Comparison of ENCODE assay signal across 12 mouse cellular contexts in genomic region chr13:92960031-92960430, GRCm38 (mm10).
A peak's percentile ranks its signal among the peaks of the same experiment; 100 is the strongest.
DNase-seq lines count a peak whose midpoint lies in the region; ATAC-seq lines count a peak whose summit lies in the region.
"Had no signal": no experiment of that assay in that cellular context is flagged by ENCODE, and none has a peak within 500 bp of the region (broad histone marks: within the 10 kb centered on the region; RNA-seq: fewer than 3 reads in every experiment).

No protein-coding gene starts in this region.

- no peak overlapping the region for H3K4me2 ChIP-seq in heart, embryonic 11.5 days
- H3K4me2 ChIP-seq in hindbrain, embryonic 16.5 days (ENCODE audit: low read length): no peak overlapping the region
- no peak overlapping the region for H3K4me2 ChIP-seq in neural tube, embryonic 15.5 days
- no peak overlapping the region for H3K4me2 ChIP-seq in kidney, embryonic 16.5 days (replicated peaks; ENCODE audit: low read depth, low read length)
- H3K4me2 ChIP-seq: embryonic facial prominence, embryonic 12.5 days; limb, embryonic 13.5 days had no signal

- H3K9me3 ChIP-seq in heart, embryonic 10.5 days: no peaks in the 10 kb centered on the region
- no peaks in the 10 kb centered on the region for H3K9me3 ChIP-seq in heart, embryonic 11.5 days (replicated peaks; ENCODE audit: control insufficient read depth, low read length)
- H3K9me3 ChIP-seq in hindbrain, embryonic 16.5 days (ENCODE audit: control insufficient read depth, low read length): no peaks in the 10 kb centered on the region
- H3K9me3 ChIP-seq in neural tube, embryonic 15.5 days (replicated peaks): no peaks in the 10 kb centered on the region
- H3K9me3 ChIP-seq in kidney, embryonic 16.5 days (ENCODE audit: low read length): no peaks in the 10 kb centered on the region
- H3K9me3 ChIP-seq: embryonic facial prominence, embryonic 12.5 days; limb, embryonic 13.5 days had no signal

- no peaks in the 10 kb centered on the region for H3K4me1 ChIP-seq in heart, embryonic 10.5 days
- peaks cover 5% of the 10 kb centered on the region; the same call in 1 of the 2 replicates for H3K4me1 ChIP-seq in heart, embryonic 11.5 days (ENCODE audit: control insufficient read depth, insufficient read depth, low read length)
- H3K4me1 ChIP-seq in hindbrain, embryonic 16.5 days (ENCODE audit: control insufficient read depth, insufficient read depth, low read depth, low read length): peaks cover 3% of the 10 kb centered on the region; the same call in 1 of the 2 replicates
- no peaks in the 10 kb centered on the region; the same call in 1 of the 2 replicates for H3K4me1 ChIP-seq in neural tube, embryonic 15.5 days
- no peaks in the 10 kb centered on the region for H3K4me1 ChIP-seq in kidney, embryonic 16.5 days (ENCODE audit: insufficient read depth, low read length)
- H3K4me1 ChIP-seq: embryonic facial prominence, embryonic 12.5 days; limb, embryonic 13.5 days had no signal

- H3K36me3 ChIP-seq in heart, embryonic 10.5 days: no peaks in the 10 kb centered on the region
- no peaks in the 10 kb centered on the region for H3K36me3 ChIP-seq in heart, embryonic 11.5 days (ENCODE audit: control insufficient read depth, insufficient read depth, low read length)
- no peaks in the 10 kb centered on the region for H3K36me3 ChIP-seq in hindbrain, embryonic 16.5 days (ENCODE audit: control insufficient read depth, insufficient read depth, low read length)
- no peaks in the 10 kb centered on the region for H3K36me3 ChIP-seq in neural tube, embryonic 15.5 days
- no peaks in the 10 kb centered on the region for H3K36me3 ChIP-seq in kidney, embryonic 16.5 days (ENCODE audit: insufficient read depth, low read length)
- H3K36me3 ChIP-seq: embryonic facial prominence, embryonic 12.5 days; limb, embryonic 13.5 days had no signal

- H3K27ac ChIP-seq in heart, embryonic 10.5 days: no peak overlapping the region
- no peak overlapping the region for H3K27ac ChIP-seq in heart, embryonic 11.5 days (ENCODE audit: low read depth, low read length)
- H3K27ac ChIP-seq in hindbrain, embryonic 16.5 days (ENCODE audit: low read depth, low read length): no peak overlapping the region
- H3K27ac ChIP-seq in neural tube, embryonic 15.5 days (replicated peaks): no peak overlapping the region
- H3K27ac ChIP-seq in kidney, embryonic 16.5 days (ENCODE audit: low read length): no peak overlapping the region
- H3K27ac ChIP-seq: embryonic facial prominence, embryonic 12.5 days; limb, embryonic 13.5 days had no signal

- no peak for ATAC-seq in heart, embryonic 11.5 days (replicated peaks; ENCODE audit: insufficient number of reproducible peaks, low FRiP score, low TSS enrichment)
- ATAC-seq in hindbrain, embryonic 16.5 days: peak; percentile 86
- peak; percentile 74 for ATAC-seq in neural tube, embryonic 15.5 days (ENCODE audit: low FRiP score)
- no peak for ATAC-seq in kidney, embryonic 16.5 days (ENCODE audit: low FRiP score, low TSS enrichment)

- WGBS in heart, embryonic 10.5 days: 32% methylated on average over 4 of the region's 4 CpGs
- WGBS in heart, embryonic 11.5 days (ENCODE audit: insufficient replicate concordance): 32% methylated on average over 4 of the region's 4 CpGs
- 48% methylated on average over 4 of the region's 4 CpGs for WGBS in hindbrain, embryonic 16.5 days
- 57% methylated on average over 4 of the region's 4 CpGs for whole genome bisulfite sequencing in neural tube, embryonic 15.5 days
- 68% methylated on average over 4 of the region's 4 CpGs for WGBS in kidney, embryonic 16.5 days

- H3K27me3 ChIP-seq in heart, embryonic 10.5 days (ENCODE audit: insufficient read depth, poor library complexity, severe bottlenecking): no peaks in the 10 kb centered on the region
- no peaks in the 10 kb centered on the region for H3K27me3 ChIP-seq in heart, embryonic 11.5 days (ENCODE audit: control insufficient read depth, insufficient read depth, low read length)
- no peaks in the 10 kb centered on the region for H3K27me3 ChIP-seq in hindbrain, embryonic 16.5 days (replicated peaks; ENCODE audit: control insufficient read depth, insufficient read depth, low read length)
- H3K27me3 ChIP-seq in neural tube, embryonic 15.5 days (replicated peaks): no peaks in the 10 kb centered on the region
- no peaks in the 10 kb centered on the region for H3K27me3 ChIP-seq in kidney, embryonic 16.5 days (ENCODE audit: insufficient read depth, low read length)
- H3K27me3 ChIP-seq: CH12.LX; embryonic facial prominence, embryonic 12.5 days; limb, embryonic 13.5 days had no signal

- peak; percentile 82 for DNase-seq in heart, embryonic 10.5 days (ENCODE audit: low spot score)
- peak; percentile 14 for DNase-seq in embryo, embryonic 10.5 days (ENCODE audit: low spot score)
- no peak for DNase-seq in urinary bladder, postnatal 25 days (ENCODE audit: low spot score)
- DNase-seq in natural killer cell, adult 2 months (ENCODE audit: low spot score in 2 of 2): no peak
- DNase-seq: adrenal gland, postnatal 36 days had no signal

- no peak overlapping the region for H3K4me3 ChIP-seq in heart, embryonic 10.5 days
- no peak overlapping the region for H3K4me3 ChIP-seq in heart, embryonic 11.5 days (ENCODE audit: low read depth, low read length)
- H3K4me3 ChIP-seq in hindbrain, embryonic 16.5 days (ENCODE audit: low read length): no peak overlapping the region
- no peak overlapping the region for H3K4me3 ChIP-seq in neural tube, embryonic 15.5 days (replicated peaks)
- no peak overlapping the region for H3K4me3 ChIP-seq in kidney, embryonic 16.5 days (ENCODE audit: low read length)
- H3K4me3 ChIP-seq: embryonic facial prominence, embryonic 12.5 days; limb, embryonic 13.5 days had no signal

- no peak overlapping the region for H3K9ac ChIP-seq in heart, embryonic 11.5 days (ENCODE audit: low read depth, low read length)
- no peak overlapping the region for H3K9ac ChIP-seq in hindbrain, embryonic 16.5 days (ENCODE audit: low read depth, low read length)
- no peak overlapping the region for H3K9ac ChIP-seq in neural tube, embryonic 15.5 days (replicated peaks)
- H3K9ac ChIP-seq in kidney, embryonic 16.5 days (replicated peaks; ENCODE audit: low read length): no peak overlapping the region
- H3K9ac ChIP-seq: embryonic facial prominence, embryonic 12.5 days; limb, embryonic 13.5 days had no signal

Comparison
In these comparisons a context has a peak if more than half of its experiments do, and no peak if none do; other contexts are left out.
1. DNase-seq: peak in heart, embryonic 10.5 days (single experiment) and embryo, embryonic 10.5 days (single experiment); none in urinary bladder, postnatal 25 days (single experiment) and natural killer cell, adult 2 months (0 of 2).
2. ATAC-seq: peak in hindbrain, embryonic 16.5 days (single experiment) and neural tube, embryonic 15.5 days (single experiment); none in heart, embryonic 11.5 days (single experiment) and kidney, embryonic 16.5 days (single experiment).